Mouse (Mus musculus) midbrain, embryonic 16.5 days (tissue): ENCODE results near the gene Ppp1r17. TPM values are rescaled to one million over a fixed set of nuclear protein-coding genes. Genes with fewer than 3 reads are reported as not detected.

Experiments used
- ATAC-seq: fragments of 200-750 bp; cut with Nextera tagmentation; 2 replicates; pipeline ENCODE4 v1.8.0; 2017; ENCODE audit warnings: moderate TSS enrichment
- H3K27ac ChIP-seq: fragments of 300-500 bp; sonication (generic); 2 replicates; pipeline ENCODE4 v1.5.1; 2014; ENCODE audit warnings: mild to moderate bottlenecking, low read length, mixed read lengths
- H3K27me3 ChIP-seq: fragments of 300-500 bp; sonication (generic); 2 replicates; pipeline ENCODE4 v1.6.1; 2014; ENCODE audit warnings: low read depth, low read length, mixed read lengths; ENCODE audit not compliant: control insufficient read depth, insufficient read depth
- H3K36me3 ChIP-seq: fragments of 300-500 bp; sonication (generic); 2 replicates; pipeline ENCODE4 v1.6.1; 2014; ENCODE audit warnings: mild to moderate bottlenecking, low read length, moderate library complexity, mixed read lengths; ENCODE audit not compliant: control insufficient read depth, insufficient read depth
- H3K4me1 ChIP-seq: fragments of 300-500 bp; sonication (generic); 2 replicates; pipeline ENCODE4 v1.6.1; 2014; ENCODE audit warnings: mild to moderate bottlenecking, low read length, mixed read lengths; ENCODE audit not compliant: control insufficient read depth, insufficient read depth
- H3K4me2 ChIP-seq: fragments of 300-500 bp; sonication (generic); 2 replicates; pipeline ENCODE4 v1.6.1; 2014; ENCODE audit warnings: mild to moderate bottlenecking, low read length, mixed read lengths
- H3K4me3 ChIP-seq: fragments of 300-500 bp; sonication (generic); 2 replicates; pipeline ENCODE4 v1.5.1; 2014; ENCODE audit warnings: low read depth, mild to moderate bottlenecking, low read length, moderate library complexity, mixed read lengths
- H3K9ac ChIP-seq: fragments of 300-500 bp; sonication (generic); 2 replicates; pipeline ENCODE4 v1.6.1; 2014; ENCODE audit warnings: low read depth, low read length, mixed read lengths
- H3K9me3 ChIP-seq: fragments of 300-500 bp; sonication (generic); replicated peaks from 2 replicates; pipeline ENCODE4 v1.6.1; 2014; ENCODE audit warnings: mild to moderate bottlenecking, low read length, mixed read lengths; ENCODE audit not compliant: control insufficient read depth, poor library complexity, severe bottlenecking
- WGBS: fragments of 180-500 bp; shearing (Covaris S2); extraction: QIAGEN DNeasy Blood & Tissue Kit; methylation state at CpG from one replicate; pipeline ENCODE4 v1.1.7; 2014; 5-methylcytosine and 5-hydroxymethylcytosine counted together
- polyA plus RNA-seq: library from polyadenylated mRNA; unstranded; fragments of >200 nt; fragmentation: Nextera tagmentation; extraction: Ambion mirVana; gene quantifications from 2 replicates; pipeline ENCODE4 v1.2.1, GENCODE M21; 2015

Ppp1r17 gene
- polyA plus RNA-seq, 1 experiment from 2014 or later: 5.2 TPM

DNA sequence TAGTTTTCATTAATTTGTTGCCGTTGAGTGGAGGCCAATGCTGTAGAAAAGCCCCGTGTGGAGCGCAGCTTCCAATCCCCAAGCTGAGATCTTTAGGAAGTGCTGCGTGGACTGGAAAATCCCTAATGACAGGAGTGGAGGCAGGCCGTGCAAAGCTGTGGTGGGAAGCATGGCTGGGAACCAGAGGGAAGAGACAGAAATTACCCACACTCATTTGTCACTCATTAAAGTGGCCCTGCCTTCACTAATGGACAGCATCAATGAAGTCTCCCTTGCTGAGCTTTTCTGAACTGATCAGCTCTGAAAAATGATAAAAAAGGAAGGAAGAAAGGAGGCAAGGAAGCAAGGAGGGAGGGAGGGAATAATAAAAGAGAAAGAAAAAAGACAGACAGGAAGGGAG, 12.7 kb downstream of the Ppp1r17 start:
- Histone ChIP-seq H3K36me3 (no peaks in the 10 kb centered on the region), H3K9ac (no peak overlapping the region), H3K4me1 (0 out of 2 replicates have a peak, but pooled peaks cover 4% of the 10 kb centered on the region), H3K4me2 (no peak overlapping the region), H3K27ac (no peak overlapping the region), H3K27me3 (no peaks in the 10 kb centered on the region), H3K9me3 (no peaks in the 10 kb centered on the region), H3K4me3 (no peak overlapping the region)
- ATAC-seq: no peak
- whole genome bisulfite sequencing: 26% methylated on average over 5 of the region's 5 CpGs

DNA sequence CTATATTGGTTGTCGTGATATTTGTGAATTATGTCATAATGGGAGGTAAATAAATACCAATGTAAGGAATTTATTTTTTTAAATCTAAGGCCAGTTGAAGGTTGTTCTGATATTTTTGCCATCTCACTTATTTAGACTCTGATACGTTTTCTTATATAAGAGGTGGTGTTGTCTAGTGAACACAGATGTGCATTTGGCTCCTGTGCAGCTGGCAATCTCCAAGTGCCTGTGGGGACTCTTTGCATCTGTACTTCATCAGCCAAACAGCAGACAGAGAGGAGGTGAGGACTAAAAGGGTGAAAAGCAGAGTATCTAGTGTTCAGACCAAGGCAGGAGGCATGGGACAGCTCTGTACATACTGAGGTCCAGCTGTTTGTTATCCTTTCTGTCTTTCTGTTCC, 14.9 kb downstream of the Ppp1r17 start:
- Histone ChIP-seq H3K27ac (no peak overlapping the region), H3K4me3 (no peak overlapping the region), H3K4me1 (0 out of 2 replicates have a peak, but pooled peaks cover 4% of the 10 kb centered on the region), H3K4me2 (no peak overlapping the region), H3K36me3 (no peaks in the 10 kb centered on the region), H3K27me3 (no peaks in the 10 kb centered on the region), H3K9ac (no peak overlapping the region), H3K9me3 (no peaks in the 10 kb centered on the region)
- ATAC-seq: no peak
- WGBS: 79% methylated on average over 2 of the region's 2 CpGs

DNA sequence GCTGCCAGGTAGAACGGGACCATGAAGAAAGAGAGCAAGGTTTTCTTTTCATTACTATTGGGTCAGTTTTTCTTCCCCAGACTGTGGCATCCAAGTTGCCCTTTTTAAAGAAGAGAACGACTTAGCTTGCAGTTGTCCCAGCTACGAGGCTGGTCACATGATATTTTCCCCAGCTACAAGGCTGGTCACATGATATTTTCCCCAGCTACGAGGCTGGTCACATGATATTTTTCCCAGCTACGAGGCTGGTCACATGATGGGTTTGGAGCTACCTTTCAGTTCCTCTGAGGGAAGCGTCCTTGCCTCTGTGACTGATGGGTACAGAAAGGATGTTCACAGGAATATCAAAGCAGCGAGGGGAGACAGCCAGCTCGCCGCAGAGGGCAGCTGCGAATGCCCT, 17.8 kb downstream of the Ppp1r17 start:
- Histone ChIP-seq H3K9ac (no peak overlapping the region), H3K4me3 (no peak overlapping the region), H3K9me3 (no peaks in the 10 kb centered on the region), H3K27me3 (no peaks in the 10 kb centered on the region), H3K4me2 (no peak overlapping the region), H3K4me1 (0 out of 2 replicates have a peak, but pooled peaks cover 4% of the 10 kb centered on the region), H3K27ac (no peak overlapping the region), H3K36me3 (no peaks in the 10 kb centered on the region)
- ATAC-seq: no peak
- WGBS: 82% methylated on average over 10 of the region's 10 CpGs

DNA sequence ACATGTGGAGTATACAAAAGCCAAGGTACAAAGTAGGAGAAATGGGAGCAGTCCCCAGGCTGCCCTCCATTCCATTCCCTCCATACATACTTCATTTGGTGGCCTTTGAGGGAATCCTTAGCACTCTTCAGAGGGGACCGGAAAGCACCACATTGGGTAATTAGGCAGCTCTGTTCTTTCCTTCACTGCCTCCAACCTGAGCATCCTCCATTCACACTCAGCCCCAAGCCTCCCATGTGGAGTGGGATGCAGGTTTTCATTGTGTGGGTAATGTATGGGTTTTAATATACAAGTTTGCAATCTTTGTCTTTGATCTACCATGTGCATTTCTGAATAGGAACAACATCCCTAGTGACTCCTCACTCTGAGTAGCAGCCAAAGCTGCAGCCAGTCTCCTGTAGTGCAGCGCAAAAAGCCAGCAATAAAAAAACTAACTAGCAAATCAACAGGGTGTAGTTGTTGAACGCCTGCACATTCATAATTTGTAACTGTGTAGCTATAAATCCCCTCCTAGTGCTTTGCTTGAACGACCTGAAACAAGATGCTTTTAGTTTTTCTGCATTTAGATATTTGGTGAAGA, 22.3 kb downstream of the Ppp1r17 start:
- 60% methylated on average over 4 of the region's 4 CpGs for WGBS
- Histone ChIP-seq H3K36me3 (no peaks in the 10 kb centered on the region), H3K4me2 (no peak overlapping the region), H3K4me3 (no peak overlapping the region), H3K9me3 (no peaks in the 10 kb centered on the region), H3K9ac (no peak overlapping the region), H3K27ac (no peak overlapping the region), H3K27me3 (no peaks in the 10 kb centered on the region), H3K4me1 (no peaks in the 10 kb centered on the region)
- ATAC-seq: no peak

DNA sequence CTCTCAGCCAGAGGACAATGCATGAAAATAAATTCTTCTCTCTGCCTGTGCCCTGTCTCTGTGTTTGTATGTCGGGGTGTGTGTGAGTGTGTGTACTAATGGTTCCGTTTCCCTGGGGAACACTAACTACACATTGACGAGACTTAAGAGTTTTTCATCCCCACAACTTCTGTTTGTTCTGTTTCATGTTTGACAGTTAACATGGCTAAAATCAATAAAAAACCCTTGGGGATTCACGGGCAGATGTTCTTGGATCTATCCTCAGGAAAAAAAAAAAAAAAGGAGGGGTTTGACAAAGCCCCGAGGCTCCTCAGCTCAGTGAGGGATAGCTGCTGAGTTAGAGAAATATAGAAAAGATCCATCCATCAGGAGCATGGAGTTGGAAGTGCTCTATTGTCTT, 27.0 kb downstream of the Ppp1r17 start:
- Histone ChIP-seq H3K4me2 (no peak overlapping the region), H3K27ac (no peak overlapping the region), H3K9me3 (no peaks in the 10 kb centered on the region), H3K4me3 (no peak overlapping the region), H3K4me1 (no peaks in the 10 kb centered on the region), H3K9ac (no peak overlapping the region), H3K36me3 (no peaks in the 10 kb centered on the region), H3K27me3 (no peaks in the 10 kb centered on the region)
- 31% methylated on average over 5 of the region's 5 CpGs for WGBS
- peak; percentile 33; the same call in 1 of the 2 replicates for ATAC-seq

DNA sequence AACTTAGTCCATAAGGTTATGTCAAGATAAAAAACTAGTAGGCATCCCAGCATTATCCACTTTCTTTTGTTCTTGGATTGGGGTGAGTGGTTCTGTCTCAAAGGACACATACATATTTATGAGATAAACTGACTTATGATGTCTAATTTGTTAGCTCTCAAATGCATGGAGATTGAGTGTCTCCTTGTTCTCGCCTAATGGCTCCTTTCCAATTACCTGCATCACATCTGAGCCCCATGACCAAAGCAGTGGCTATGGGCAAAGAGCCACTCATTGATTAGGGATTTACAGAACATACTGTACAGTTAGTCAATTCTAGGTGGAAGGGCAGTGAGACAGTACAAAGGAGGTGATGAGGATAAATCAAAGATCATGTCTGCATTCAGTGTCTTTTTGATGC, 27.4 kb downstream of the Ppp1r17 start:
- Histone ChIP-seq H3K9me3 (no peaks in the 10 kb centered on the region), H3K4me3 (no peak overlapping the region), H3K4me1 (no peaks in the 10 kb centered on the region), H3K4me2 (no peak overlapping the region), H3K9ac (no peak overlapping the region), H3K27ac (no peak overlapping the region), H3K27me3 (no peaks in the 10 kb centered on the region), H3K36me3 (no peaks in the 10 kb centered on the region)
- WGBS: 23% methylated on average over 1 of the region's 1 CpGs
- ATAC-seq: peak; percentile 15; the same call in 1 of the 2 replicates

DNA sequence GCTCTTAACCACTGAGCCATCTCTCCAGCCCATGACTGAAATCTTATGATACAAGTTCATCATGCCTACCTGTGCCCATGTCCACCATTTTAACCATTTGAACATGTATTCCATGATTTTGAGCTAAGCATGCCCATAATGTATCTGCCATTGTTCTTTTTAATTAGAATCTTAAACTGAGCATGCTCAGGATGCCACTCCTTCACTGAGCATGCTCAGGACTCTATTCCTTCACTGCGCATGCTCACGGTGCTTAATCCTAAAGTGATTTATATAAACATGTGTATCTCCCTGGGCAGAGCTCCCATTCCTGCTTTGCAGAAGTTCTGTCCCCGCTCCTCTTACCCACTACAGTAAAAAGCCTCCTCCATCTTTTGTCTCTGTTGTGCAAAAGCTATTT, 31.3 kb downstream of the Ppp1r17 start:
- 86% methylated on average over 3 of the region's 3 CpGs for WGBS

DNA sequence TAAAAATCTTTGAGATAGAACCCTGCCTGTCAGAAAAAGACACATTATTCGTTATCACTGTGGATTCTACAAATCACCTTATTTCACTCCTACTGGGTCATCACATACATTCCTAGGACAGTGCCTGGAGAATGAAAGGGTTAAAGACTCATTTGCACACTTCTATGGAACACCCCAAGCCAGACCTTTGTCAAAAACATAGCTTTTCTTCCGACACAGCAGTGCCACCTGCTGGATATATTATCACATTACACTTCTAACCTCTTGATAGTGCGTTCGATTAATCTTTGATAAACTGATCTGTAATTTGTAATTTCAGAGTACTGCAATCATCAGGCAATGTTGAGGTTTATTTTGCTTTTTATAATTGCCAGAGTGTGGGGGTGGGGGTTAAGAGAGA, 31.8 kb downstream of the Ppp1r17 start:
- peak; percentile 71; the same call in 1 of the 2 replicates for ATAC-seq
- Histone ChIP-seq H3K4me2 (no peak overlapping the region), H3K4me1 (no peaks in the 10 kb centered on the region), H3K27ac (no peak overlapping the region), H3K36me3 (no peaks in the 10 kb centered on the region), H3K9me3 (no peaks in the 10 kb centered on the region), H3K4me3 (no peak overlapping the region), H3K9ac (no peak overlapping the region), H3K27me3 (no peaks in the 10 kb centered on the region)
- WGBS: 33% methylated on average over 4 of the region's 4 CpGs

More for the DNA sequence above, 31.3 kb downstream of the Ppp1r17 start:
- no peaks in the 10 kb centered on the region for H3K4me1 ChIP-seq
- H3K9me3 ChIP-seq: no peaks in the 10 kb centered on the region
- no peak overlapping the region for H3K9ac ChIP-seq
- no peak overlapping the region for H3K4me2 ChIP-seq
- no peak overlapping the region for H3K4me3 ChIP-seq
- H3K27ac ChIP-seq: no peak overlapping the region
- H3K27me3 ChIP-seq: no peaks in the 10 kb centered on the region
- no peak for ATAC-seq
- H3K36me3 ChIP-seq: no peaks in the 10 kb centered on the region

DNA sequence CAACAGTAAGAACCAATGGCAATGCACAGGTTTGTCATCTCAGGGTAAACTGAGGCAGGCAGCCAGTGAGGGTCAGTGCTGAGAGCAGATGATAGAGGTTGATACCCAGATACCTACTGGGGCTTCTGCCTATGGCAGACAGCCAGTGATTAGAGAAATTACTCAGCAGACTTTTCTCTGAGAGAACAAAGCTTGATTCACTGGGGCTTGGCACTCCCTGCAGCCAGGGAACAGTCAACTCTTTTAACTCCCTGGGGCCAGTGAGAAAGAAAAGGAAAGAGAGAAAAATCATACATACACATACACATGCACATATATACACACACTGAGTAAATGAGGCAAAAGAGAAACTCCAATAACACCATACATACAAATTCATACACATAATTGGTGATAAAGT, 46.4 kb downstream of the Ppp1r17 start:
- Histone ChIP-seq H3K27ac (no peak overlapping the region), H3K4me2 (no peak overlapping the region), H3K27me3 (no peaks in the 10 kb centered on the region), H3K9me3 (no peaks in the 10 kb centered on the region), H3K9ac (no peak overlapping the region), H3K4me1 (no peaks in the 10 kb centered on the region), H3K36me3 (no peaks in the 10 kb centered on the region), H3K4me3 (no peak overlapping the region)
- no peak for ATAC-seq
